Mouse (Mus musculus): ENCODE measurements around the gene Gpatch3. TPM values are rescaled to one million over a fixed set of nuclear protein-coding genes. Genes with fewer than 3 reads are reported as not detected.

Gpatch3 gene
- polyA plus RNA-seq, 1 experiment from 2014 or later, result 7.3 TPM

GRCm38 (mm10) chr4:133631769-133632411 lies 57.3 kb downstream of the Gpatch3 start:
- DNase-seq (ENCODE audit: low spot score) (no peak), ATAC-seq (replicated peaks; ENCODE audit: insufficient number of reproducible peaks, low FRiP score, low TSS enrichment, low read depth) (no peak)
- Histone ChIP-seq H3K36me3 (replicated peaks; ENCODE audit: control insufficient read depth, insufficient read depth, low read depth, low read length) (no peaks in the 10 kb centered on the region), H3K27ac (replicated peaks; ENCODE audit: low read depth, low read length) (no peak overlapping the region), H3K4me2 (ENCODE audit: low read depth, low read length) (peak overlapping the region; percentile 92), H3K27me3 (ENCODE audit: control insufficient read depth, insufficient read depth, low read length) (no peaks in the 10 kb centered on the region), H3K9me3 (replicated peaks; ENCODE audit: control insufficient read depth, low read length) (no peaks in the 10 kb centered on the region), H3K9ac (replicated peaks; ENCODE audit: low read length) (peak overlapping the region; percentile 91), H3K4me3 (ENCODE audit: low read depth, low read length) (peak overlapping the region; percentile 87), H3K4me1 (ENCODE audit: control insufficient read depth, insufficient read depth, low read length) (no peaks in the 10 kb centered on the region)
- 45% methylated on average over 9 of the region's 9 CpGs for WGBS

- no peaks in the 10 kb centered on the region for H3K4me1 ChIP-seq (ENCODE audit: control insufficient read depth, insufficient read depth, low read length)
- DNase-seq (ENCODE audit: low spot score), result peak; percentile 62
- H3K4me2 ChIP-seq (ENCODE audit: low read depth, low read length), result peak overlapping the region; percentile 92
- peak overlapping the region; percentile 91 for H3K9ac ChIP-seq (replicated peaks; ENCODE audit: low read length)
- under 1% methylated on average over 49 of the region's 69 CpGs for WGBS
- H3K27me3 ChIP-seq (ENCODE audit: control insufficient read depth, insufficient read depth, low read length), result no peaks in the 10 kb centered on the region
- 0 out of 2 replicates have a peak overlapping the region, but pooled peaks have one; percentile 47 for H3K27ac ChIP-seq (replicated peaks; ENCODE audit: low read depth, low read length)
- H3K9me3 ChIP-seq (replicated peaks; ENCODE audit: control insufficient read depth, low read length), result no peaks in the 10 kb centered on the region
- ATAC-seq (replicated peaks; ENCODE audit: insufficient number of reproducible peaks, low FRiP score, low TSS enrichment, low read depth), result peak; percentile 36; the same call in 1 of the 2 replicates
- H3K4me3 ChIP-seq (ENCODE audit: low read depth, low read length), result peak overlapping the region; percentile 87
- no peaks in the 10 kb centered on the region for H3K36me3 ChIP-seq (replicated peaks; ENCODE audit: control insufficient read depth, insufficient read depth, low read depth, low read length)
Observed at GRCm38 (mm10) chr4:133632483-133633327, 58.2 kb downstream of the Gpatch3 start.

- peak; percentile 92 for DNase-seq (ENCODE audit: low spot score)
- ATAC-seq (replicated peaks; ENCODE audit: insufficient number of reproducible peaks, low FRiP score, low TSS enrichment, low read depth), result peak; percentile 67
- Histone ChIP-seq H3K27me3 (ENCODE audit: control insufficient read depth, insufficient read depth, low read length) (no peaks in the 10 kb centered on the region), H3K4me1 (ENCODE audit: control insufficient read depth, insufficient read depth, low read length) (no peaks in the 10 kb centered on the region), H3K4me2 (ENCODE audit: low read depth, low read length) (peak overlapping the region; percentile 92), H3K9ac (replicated peaks; ENCODE audit: low read length) (peak overlapping the region; percentile 91), H3K36me3 (replicated peaks; ENCODE audit: control insufficient read depth, insufficient read depth, low read depth, low read length) (no peaks in the 10 kb centered on the region), H3K9me3 (replicated peaks; ENCODE audit: control insufficient read depth, low read length) (no peaks in the 10 kb centered on the region), H3K27ac (replicated peaks; ENCODE audit: low read depth, low read length) (0 out of 2 replicates have a peak overlapping the region, but pooled peaks have one; percentile 47), H3K4me3 (ENCODE audit: low read depth, low read length) (peak overlapping the region; percentile 87)
- WGBS, result 16% methylated on average over 21 of the region's 47 CpGs
Observed at GRCm38 (mm10) chr4:133633332-133634042, 58.9 kb downstream of the Gpatch3 start.

Small RNA genes lying within 50 kb of the gene (microRNA-seq; reads per million reads assigned to microRNA genes)
- not detected for gene Gm23158 (ENCODE audit: borderline number of aligned reads)

Other genes starting within 250 kb of the Gpatch3 start
- gene Wdtc1, start 221.3 kb upstream of the Gpatch3 start, polyA plus RNA-seq (2014; fragmentation: Nextera tagmentation; extraction: Ambion mirVana), result 16.7 and 18.7 TPM in 2 replicates
- 4.7 and 5.6 TPM in 2 replicates for gene Slc9a1, start 205.0 kb upstream of the Gpatch3 start, polyA plus RNA-seq (2014; fragmentation: Nextera tagmentation; extraction: Ambion mirVana)
- gene Tent5b, start 94.6 kb upstream of the Gpatch3 start, polyA plus RNA-seq (2014; fragmentation: Nextera tagmentation; extraction: Ambion mirVana), result 0.71 and 0.93 TPM in 2 replicates
- 2.0 and 2.8 TPM in 2 replicates for gene Trnp1, start 76.2 kb upstream of the Gpatch3 start, polyA plus RNA-seq (2014; fragmentation: Nextera tagmentation; extraction: Ambion mirVana)
- gene Kdf1, start 55.8 kb upstream of the Gpatch3 start, polyA plus RNA-seq (2014; fragmentation: Nextera tagmentation; extraction: Ambion mirVana), result 7.6 and 8.0 TPM in 2 replicates
- gene Nudc, start 28.7 kb upstream of the Gpatch3 start, polyA plus RNA-seq (2014; fragmentation: Nextera tagmentation; extraction: Ambion mirVana), result 308 and 322 TPM in 2 replicates
- gene Nr0b2, start 21.4 kb upstream of the Gpatch3 start, polyA plus RNA-seq (2014; fragmentation: Nextera tagmentation; extraction: Ambion mirVana), result not detected in 2 replicates
- gene Gpn2, start 9.6 kb downstream of the Gpatch3 start, polyA plus RNA-seq (2014; fragmentation: Nextera tagmentation; extraction: Ambion mirVana), result 23.6 and 26.6 TPM in 2 replicates
- 32.4 and 36.4 TPM in 2 replicates for gene Sfn, start 27.4 kb downstream of the Gpatch3 start, polyA plus RNA-seq (2014; fragmentation: Nextera tagmentation; extraction: Ambion mirVana)
- gene Zdhhc18, start 75.4 kb downstream of the Gpatch3 start, polyA plus RNA-seq (2014; fragmentation: Nextera tagmentation; extraction: Ambion mirVana), result 1.9 and 3.1 TPM in 2 replicates
- 9.3 and 9.9 TPM in 2 replicates for gene Pigv, start 97.9 kb downstream of the Gpatch3 start, polyA plus RNA-seq (2014; fragmentation: Nextera tagmentation; extraction: Ambion mirVana)
- 32.6 and 36.3 TPM in 2 replicates for gene Arid1a, start 182.0 kb downstream of the Gpatch3 start, polyA plus RNA-seq (2014; fragmentation: Nextera tagmentation; extraction: Ambion mirVana)

Data from embryonic facial prominence, embryonic 11.5 days (tissue).